Mouse (Mus musculus) granulocyte monocyte progenitor cell, adult 5-6 weeks (primary cell): ENCODE data around the gene Cga. TPM values are rescaled to one million over a fixed set of nuclear protein-coding genes. Genes with fewer than 3 reads are reported as not detected.
A peak's percentile ranks its signal among the peaks of the same experiment; 100 is the strongest.

Experiments used
- ATAC-seq: replicated peaks from 2 replicates; pipeline ENCODE4 v1.8.0; 2016; ENCODE audit warnings: mild to moderate bottlenecking, moderate TSS enrichment, inconsistent platforms; ENCODE audit not compliant: poor library complexity, severe bottlenecking
- total RNA-seq, 2 experiments: library from RNA; stranded (forward) in 1 of 2; stranded (reverse) in 1 of 2; fragments of 200-712, 200-1000 nt in 1 of 2; fragments of >200 nt in 1 of 2; fragmentation: Nextera tagmentation in 1 of 2; gene quantifications; 2 replicates each; pipeline ENCODE4 v1.2.3; 2014 to 2017

Gene Cga
- total RNA-seq (2014; fragmentation: Nextera tagmentation) (not detected in 2 replicates), total RNA-seq (2017) (not detected in 2 replicates)

- ATAC-seq: no peak
Measured at GRCm38 (mm10) chr4:34893479-34893878, at the start of gene Cga. Gene Cga, plus strand, starts transcription at chr4:34893779.

GRCm38 (mm10) chr4:34843839-34844238 is 49.7 kb upstream of the Cga start:
- ATAC-seq: no peak

DNA sequence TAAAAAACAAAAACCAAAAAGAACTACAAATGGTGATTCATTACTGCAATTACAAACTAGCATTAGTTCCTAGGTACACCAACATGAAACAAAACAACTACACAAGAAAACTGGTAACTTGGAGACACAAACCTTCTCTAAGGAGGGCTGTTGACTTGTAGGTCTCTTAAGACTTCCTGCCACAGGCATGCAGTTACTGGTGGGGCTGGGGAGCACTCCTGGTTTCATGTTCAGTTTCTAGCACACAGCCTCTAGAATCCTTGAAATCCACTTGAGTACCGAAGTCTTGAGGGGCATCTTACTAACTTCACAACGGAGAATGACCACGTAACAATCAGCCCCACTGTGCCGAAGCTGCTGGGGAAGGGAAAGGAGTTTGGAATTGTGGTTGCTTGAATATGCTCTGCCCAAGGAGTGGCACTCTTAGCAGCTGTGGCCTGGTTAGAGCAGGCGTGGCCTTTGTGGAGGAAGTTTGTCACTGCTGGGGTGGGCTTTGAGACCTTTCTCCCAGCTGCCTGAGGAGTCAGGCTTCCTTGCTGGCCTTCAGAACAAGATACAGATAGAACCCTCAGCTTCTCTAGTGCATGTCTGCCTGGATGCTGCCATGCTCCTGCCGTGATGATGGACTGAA is 45.8 kb upstream of the Cga start:
- peak; percentile 53 for ATAC-seq

DNA sequence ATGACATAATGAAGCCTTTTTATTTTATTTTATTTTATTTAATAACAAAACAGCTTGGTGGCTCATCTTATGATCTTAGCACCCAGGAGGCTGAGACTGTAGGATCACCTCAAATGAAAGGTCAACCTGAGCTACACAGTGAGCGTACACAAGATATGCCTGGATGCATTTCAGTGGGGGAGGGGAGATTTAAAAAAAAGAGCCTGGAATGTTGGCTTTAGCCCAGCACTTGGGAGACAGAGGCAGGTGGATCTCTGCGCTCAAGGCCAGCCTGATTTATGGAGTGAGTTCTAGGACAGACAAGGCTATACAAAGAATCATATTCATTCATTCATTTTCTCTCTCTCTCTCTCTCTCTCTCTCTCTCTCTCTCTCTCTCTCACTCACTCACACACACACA is 43.4 kb upstream of the Cga start:
- no peak for ATAC-seq

- no peak for ATAC-seq
Measured at GRCm38 (mm10) chr4:34852051-34852450, 41.5 kb upstream of the Cga start.

DNA sequence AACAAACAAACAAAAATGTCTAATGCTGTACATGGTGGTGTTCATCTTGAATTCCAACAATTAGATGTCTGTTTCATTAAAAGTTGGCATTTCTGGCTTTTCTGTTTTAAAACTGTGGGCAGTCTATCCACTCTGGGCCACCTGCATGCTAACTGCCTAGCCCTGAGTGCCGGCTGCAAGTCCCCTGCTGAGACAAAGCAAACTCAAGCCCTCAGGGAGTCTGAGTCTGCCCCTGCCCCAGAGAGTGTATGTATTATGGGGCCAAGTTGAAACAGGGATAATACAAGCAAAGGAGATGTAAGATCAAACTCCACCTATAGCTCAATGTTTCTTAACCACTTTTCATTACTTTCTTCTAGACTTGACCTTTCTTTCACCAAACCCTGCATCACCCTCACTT is 37.6 kb upstream of the Cga start:
- no peak for ATAC-seq

DNA sequence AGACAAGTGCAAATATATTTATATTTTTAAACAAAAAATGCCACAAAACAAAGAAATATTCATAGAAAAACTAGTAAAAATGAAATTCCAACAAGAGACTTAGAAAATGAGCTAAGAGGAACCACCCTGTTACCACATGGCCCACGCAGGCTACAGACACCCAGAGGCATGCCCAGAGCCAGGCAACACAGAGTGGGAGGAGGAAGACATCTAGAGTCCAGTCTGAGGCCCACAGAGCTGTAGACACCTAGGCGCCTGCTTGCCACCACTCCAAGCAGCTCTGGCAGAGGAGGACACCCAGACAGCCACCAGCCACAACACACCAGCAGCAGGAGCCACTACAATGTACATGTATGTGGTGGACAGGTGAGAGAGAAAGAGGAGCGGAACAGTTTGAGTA is 34.7 kb upstream of the Cga start:
- peak; percentile 33; the same call in 1 of the 2 replicates for ATAC-seq

DNA sequence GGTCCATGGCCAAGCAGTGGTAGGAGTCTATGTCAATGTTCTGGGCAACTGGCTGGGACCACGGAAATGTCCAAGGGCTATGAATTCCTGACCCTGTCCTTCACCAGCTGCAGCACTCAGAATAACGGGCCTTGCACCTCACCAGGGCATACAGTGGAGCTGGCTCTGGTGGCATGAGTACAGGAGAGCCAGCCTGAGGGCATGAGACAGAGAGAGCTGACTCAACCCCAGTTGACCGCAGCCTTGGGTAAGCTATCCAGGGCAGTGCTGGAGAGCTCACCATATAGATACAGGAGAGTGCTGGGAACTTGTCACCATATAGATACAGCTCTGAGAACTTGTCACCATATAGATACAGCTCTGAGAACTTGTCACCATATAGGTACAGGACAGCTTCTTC is 34.2 kb upstream of the Cga start:
- 0 out of 2 replicates have a peak, but pooled peaks have one; percentile 12 for ATAC-seq

DNA sequence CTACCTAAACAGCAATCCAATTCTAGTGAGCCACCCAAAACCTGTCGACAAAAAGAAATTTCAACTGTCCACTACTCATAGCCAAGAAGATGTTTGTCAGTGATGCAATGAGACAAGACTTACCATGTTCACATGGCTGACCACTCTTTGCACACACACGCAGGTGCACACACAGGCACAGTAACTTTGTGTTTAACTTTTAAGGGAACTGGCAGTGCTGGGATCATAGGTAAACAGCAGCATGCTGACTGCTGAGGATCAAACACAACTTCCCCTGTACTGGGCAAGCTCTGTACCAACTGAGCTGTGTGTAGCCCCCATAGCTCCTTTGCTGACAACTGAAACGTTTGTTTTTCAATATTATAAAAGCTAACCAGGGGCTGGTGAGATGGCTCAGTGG is 32.1 kb upstream of the Cga start:
- ATAC-seq: no peak

GRCm38 (mm10) chr4:34869813-34870212 is 23.8 kb upstream of the Cga start:
- ATAC-seq: no peak

DNA sequence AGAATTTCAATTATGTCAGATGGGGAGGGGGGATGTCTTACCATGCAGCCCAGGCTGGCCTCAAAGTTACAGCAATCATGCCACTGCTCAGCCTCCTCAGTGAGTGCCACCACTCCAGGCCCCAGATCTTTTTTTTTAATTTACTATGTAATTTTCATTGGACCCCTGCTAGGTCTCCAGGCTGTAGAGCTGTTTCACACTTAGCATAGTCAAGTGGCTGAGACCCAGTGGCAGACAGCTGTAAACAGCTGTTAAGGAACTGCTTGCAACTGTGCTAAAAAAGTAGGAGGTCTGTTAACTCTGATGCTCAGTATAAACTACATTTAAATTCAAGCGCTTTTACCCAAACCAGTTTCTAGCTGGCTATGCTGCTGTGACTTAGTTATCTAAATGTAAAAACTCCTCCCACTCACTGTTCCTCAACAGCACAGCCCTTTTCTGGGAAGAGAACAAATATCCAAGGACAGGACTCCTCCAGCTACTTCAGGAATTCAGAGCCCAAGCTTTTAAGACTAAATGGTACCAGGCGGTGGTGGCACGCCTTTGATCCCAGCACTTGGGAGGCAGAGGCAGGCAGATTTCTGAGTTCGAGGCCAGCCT is 20.6 kb upstream of the Cga start:
- no peak for ATAC-seq

DNA sequence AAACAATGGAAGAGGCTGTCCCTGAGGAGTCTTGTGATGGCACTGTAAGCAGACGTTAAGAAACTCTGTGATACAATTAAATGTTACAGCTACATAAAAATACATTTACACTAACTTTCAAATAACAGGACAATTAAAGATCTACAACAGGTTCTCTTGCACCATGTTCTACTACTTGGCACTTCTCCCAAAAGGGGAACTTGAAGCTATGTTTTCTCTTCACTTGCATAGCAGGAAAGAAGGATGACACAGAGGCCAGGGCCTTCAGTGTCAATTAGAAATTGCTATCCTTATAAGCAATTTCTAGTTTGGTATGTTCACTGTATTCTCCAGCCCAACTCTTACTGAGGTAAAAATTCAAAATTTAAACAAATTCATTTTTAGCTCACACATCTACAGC is 19.3 kb upstream of the Cga start:
- peak; percentile 66 for ATAC-seq

DNA sequence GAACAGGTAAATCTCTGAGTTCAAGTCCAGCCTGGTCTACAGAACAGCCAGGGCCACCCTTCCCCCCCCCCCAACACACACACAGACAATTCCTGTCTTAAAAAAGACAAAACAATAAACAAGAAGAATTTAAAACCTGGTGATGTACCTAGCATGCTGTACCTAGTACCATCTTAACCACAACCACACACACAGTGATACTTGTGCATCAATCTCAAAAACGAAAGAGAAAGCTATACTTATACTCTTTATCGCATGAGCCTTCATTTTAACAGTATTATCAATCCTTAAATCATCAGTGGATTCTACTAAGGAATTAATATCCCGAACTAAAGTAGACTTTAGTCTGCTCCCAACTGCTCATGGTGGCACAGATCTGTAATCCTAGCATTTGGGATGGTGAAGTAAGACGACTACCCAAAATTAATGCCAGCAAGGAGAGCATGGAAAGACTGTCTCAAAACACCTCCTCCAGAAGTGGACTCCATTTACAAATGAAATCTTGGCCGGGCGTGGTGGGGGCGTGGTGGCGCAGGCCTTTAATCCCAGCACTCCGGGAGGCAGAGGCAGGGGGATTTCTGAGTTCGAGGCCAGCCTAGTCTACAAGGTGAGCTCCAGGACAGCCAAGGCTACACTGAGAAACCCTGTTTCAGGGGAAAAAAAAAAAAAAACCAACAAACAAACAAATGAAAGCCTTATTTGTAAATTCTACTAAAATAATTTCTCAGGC is 12.5 kb upstream of the Cga start:
- ATAC-seq: no peak

- ATAC-seq: no peak
Measured at GRCm38 (mm10) chr4:34881851-34882250, 11.7 kb upstream of the Cga start.

DNA sequence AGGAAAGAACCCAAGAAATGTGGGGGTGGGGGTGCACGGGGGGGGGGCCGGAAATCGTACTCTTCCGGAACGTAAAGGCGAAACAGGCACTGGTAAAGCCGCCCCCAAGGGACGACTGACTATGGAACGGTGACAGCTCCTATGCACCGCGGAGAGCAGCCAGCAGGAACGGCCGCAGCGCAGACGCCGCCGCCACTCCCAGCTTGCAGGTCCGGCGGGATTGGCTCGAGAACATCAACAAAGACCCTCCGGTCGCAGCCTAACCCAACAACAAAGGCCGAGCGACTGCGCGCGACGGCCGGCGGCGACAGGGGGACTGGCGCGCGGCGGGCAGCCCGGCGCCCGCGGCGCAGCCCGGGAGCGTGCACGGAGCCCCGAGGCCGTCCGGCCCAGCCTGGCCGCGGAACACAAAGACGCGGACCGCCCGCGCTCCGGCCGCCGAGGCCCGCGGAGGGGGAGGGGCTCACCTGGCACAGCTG is 11.2 kb upstream of the Cga start:
- peak; percentile 44 for ATAC-seq

- ATAC-seq: peak; percentile 61
Measured at GRCm38 (mm10) chr4:34882818-34883217, 10.8 kb upstream of the Cga start, which contains the start of gene Zfp292. Gene Zfp292, minus strand, starts transcription at chr4:34882960.

- ATAC-seq: no peak
Measured at GRCm38 (mm10) chr4:34883366-34884029, 10.1 kb upstream of the Cga start.

DNA sequence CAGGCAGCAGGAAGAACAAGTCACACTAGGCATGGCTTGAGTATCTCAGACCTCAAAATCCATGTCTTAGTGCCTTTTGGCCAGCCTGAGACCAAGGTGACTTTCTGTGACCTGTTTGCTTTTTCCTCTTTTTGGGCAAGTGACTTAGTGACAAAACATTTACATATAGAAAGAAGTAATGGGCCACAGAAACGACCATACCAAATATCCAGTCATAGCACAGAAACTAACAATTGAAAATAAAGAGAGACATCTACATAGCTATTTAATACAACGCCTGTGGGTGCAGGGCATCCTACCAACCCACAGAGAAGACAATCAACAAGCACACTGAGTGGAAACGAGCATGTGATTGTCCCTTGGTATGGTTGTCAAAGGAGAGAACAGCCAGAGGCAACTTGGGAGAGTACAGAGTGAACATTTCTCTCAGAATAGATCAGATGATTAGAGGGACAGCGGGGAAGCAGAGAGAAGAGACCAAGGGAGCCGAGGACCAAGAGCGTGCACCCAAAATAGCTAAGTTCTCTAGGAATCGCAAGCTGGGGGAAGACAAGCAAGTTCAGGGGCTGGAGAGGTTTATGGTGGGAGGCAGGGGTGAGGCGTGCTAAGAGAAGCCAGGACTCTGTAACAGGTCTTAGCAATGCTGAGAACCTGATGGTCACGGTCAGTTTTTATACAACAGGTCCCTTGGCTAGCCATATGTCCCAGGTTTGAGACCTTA is 7.8 kb upstream of the Cga start:
- ATAC-seq: no peak

DNA sequence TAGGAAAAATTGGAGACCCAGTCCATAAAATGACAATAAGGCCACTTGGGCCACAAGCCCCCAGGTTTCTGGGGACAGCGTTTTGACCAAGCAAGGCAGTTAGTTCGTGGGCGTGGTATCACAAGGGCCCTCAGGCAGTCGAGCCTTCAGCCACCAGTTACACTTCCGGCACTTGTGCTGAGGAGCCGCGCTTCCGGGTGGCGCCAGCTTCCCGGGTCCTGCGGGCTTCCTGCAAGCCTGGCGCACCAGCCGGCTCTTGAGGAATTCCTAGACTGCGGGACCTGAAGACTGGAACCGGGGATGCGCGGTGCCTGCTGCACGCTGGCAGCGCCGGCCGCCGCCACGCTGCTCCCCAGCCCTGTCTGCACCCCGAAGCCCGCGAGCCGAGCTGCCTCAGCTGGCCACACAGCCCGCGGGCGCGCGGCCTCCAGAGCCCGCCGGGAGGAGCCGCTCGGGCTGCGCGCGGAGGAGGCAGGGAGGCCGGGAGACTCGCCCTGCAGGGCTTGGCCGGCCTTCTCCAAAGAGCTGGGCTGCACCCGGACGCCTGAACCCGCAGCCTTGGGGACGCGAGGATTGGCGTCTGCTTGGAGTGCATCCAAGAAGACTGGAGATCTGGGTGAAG is 7.0 kb upstream of the Cga start:
- ATAC-seq: peak; percentile 80

GRCm38 (mm10) chr4:34887295-34887694 is 6.3 kb upstream of the Cga start:
- ATAC-seq: no peak
